Mouse (Mus musculus) myocyte (in vitro differentiated cells): ENCODE results near the gene Trappc10. TPM values are rescaled to one million over a fixed set of nuclear protein-coding genes. Genes with fewer than 3 reads are reported as not detected.

Experiments
- H3K27me3 ChIP-seq: one replicate; pipeline ENCODE4 v1.6.1; 2011; ENCODE audit not compliant: control insufficient read depth, insufficient read depth, insufficient read length
- H3K36me3 ChIP-seq: one replicate; pipeline ENCODE4 v1.6.1; 2011; ENCODE audit not compliant: control insufficient read depth, insufficient read depth
- H3K4me2 ChIP-seq: one replicate; pipeline ENCODE4 v1.6.1; 2011; ENCODE audit warnings: low read depth, control low read depth
- H3K4me3 ChIP-seq: one replicate; pipeline ENCODE4 v1.5.1; 2011; ENCODE audit warnings: mild to moderate bottlenecking, control low read depth, moderate library complexity
- H3K79me2 ChIP-seq: one replicate; pipeline ENCODE4 v1.6.1; 2011; ENCODE audit not compliant: control insufficient read depth, insufficient read depth
- H3ac ChIP-seq: one replicate; pipeline ENCODE4 v1.6.1; 2011; ENCODE audit not compliant: control insufficient read depth, insufficient read length
- CEBPB ChIP-seq: IDR thresholded peaks from 2 replicates; pipeline ENCODE4 v1.6.1; 2011; ENCODE audit warnings: mild to moderate bottlenecking, moderate library complexity; ENCODE audit not compliant: poor library complexity, insufficient read depth, severe bottlenecking
- E2F4 ChIP-seq: IDR thresholded peaks from one replicate; pipeline ENCODE4 v1.6.1; 2011; ENCODE audit warnings: mild to moderate bottlenecking, control low read depth, moderate library complexity; ENCODE audit not compliant: insufficient read depth
- MAX ChIP-seq: IDR thresholded peaks from one replicate; pipeline ENCODE4 v1.6.1; 2011; ENCODE audit warnings: low read depth, mild to moderate bottlenecking, control low read depth
- MYOD1 ChIP-seq, 3 experiments: IDR thresholded peaks; one replicate each; pipeline ENCODE4 v1.6.1; 2011; ENCODE audit warnings: control low read depth in 2 of 3, low read depth in 2 of 3, mild to moderate bottlenecking in 2 of 3, moderate library complexity in 1 of 3; ENCODE audit not compliant: insufficient read length in 2 of 3, control insufficient read depth in 1 of 3
- MYOG ChIP-seq, 3 experiments: IDR thresholded peaks; one replicate each; pipeline ENCODE4 v1.6.1; 2011; ENCODE audit warnings: control low read depth in 2 of 3, low read depth in 2 of 3, mild to moderate bottlenecking in 2 of 3; ENCODE audit not compliant: insufficient read length in 2 of 3, control insufficient read depth in 1 of 3, insufficient read depth in 1 of 3
- POLR2A ChIP-seq: IDR thresholded peaks from one replicate; pipeline ENCODE4 v1.6.1; 2011; ENCODE audit warnings: low read depth, mild to moderate bottlenecking, control low read depth, moderate library complexity; ENCODE audit not compliant: insufficient read length
- POLR2AphosphoS2 ChIP-seq: IDR thresholded peaks from one replicate; pipeline ENCODE4 v1.6.1; 2011; ENCODE audit warnings: low read depth, control low read depth; ENCODE audit not compliant: insufficient read length
- REST ChIP-seq: IDR thresholded peaks from one replicate; pipeline ENCODE4 v1.6.1; 2011; ENCODE audit warnings: mild to moderate bottlenecking, control low read depth, moderate library complexity; ENCODE audit not compliant: insufficient read depth, insufficient read length
- SRF ChIP-seq: IDR thresholded peaks from one replicate; pipeline ENCODE4 v1.6.1; 2011; ENCODE audit warnings: low read depth; ENCODE audit not compliant: control insufficient read depth, insufficient read length
- TCF12 ChIP-seq: IDR thresholded peaks from one replicate; pipeline ENCODE4 v1.6.1; 2011; ENCODE audit warnings: mild to moderate bottlenecking, control low read depth; ENCODE audit not compliant: poor library complexity, insufficient read depth, severe bottlenecking
- TCF3 ChIP-seq: IDR thresholded peaks from one replicate; pipeline ENCODE4 v1.6.1; 2011; ENCODE audit warnings: low read depth, control low read depth; ENCODE audit not compliant: insufficient read length
- USF1 ChIP-seq: IDR thresholded peaks from one replicate; pipeline ENCODE4 v1.6.1; 2011; ENCODE audit warnings: low read depth, mild to moderate bottlenecking, control low read depth, moderate library complexity
- polyA plus RNA-seq: library from polyadenylated mRNA; unstranded; fragments of >200 nt; fragmentation: generic; extraction: Trizol; gene quantifications from one replicate; pipeline ENCODE4 v1.2.1, GENCODE M21; 2012; ENCODE audit warnings: missing spikeins

The Trappc10 gene
- polyA plus RNA-seq, 1 experiment, result 24.6 TPM

GRCm38 (mm10) chr10:78164786-78165185 is 79.7 kb downstream of the Trappc10 start:
- Histone ChIP-seq H3K4me2 (no peak overlapping the region), H3K79me2 (no peaks in the 10 kb centered on the region), H3ac (no peak overlapping the region), H3K4me3 (no peak overlapping the region), H3K27me3 (no peaks in the 10 kb centered on the region), H3K36me3 (peaks cover 13% of the 10 kb centered on the region)
- TF ChIP-seq POLR2A (no peak), E2F4 (no peak), MYOG (IDR thresholded peaks at IDR 0.05; ENCODE audit: control insufficient read depth in 1 of 3, insufficient read depth in 1 of 3, insufficient read length in 2 of 3, low read depth in 2 of 3) (no peak), TCF12 (no peak)

- no peaks in the 10 kb centered on the region for H3K27me3 ChIP-seq
- no peak overlapping the region for H3ac ChIP-seq
- no peak overlapping the region for H3K4me2 ChIP-seq
- no peak overlapping the region for H3K4me3 ChIP-seq
- H3K36me3 ChIP-seq, result peaks cover 13% of the 10 kb centered on the region
- H3K79me2 ChIP-seq, result no peaks in the 10 kb centered on the region
- no peak for TF ChIP-seq TCF12
- TF ChIP-seq REST, result no peak
- TF ChIP-seq MYOG (IDR thresholded peaks at IDR 0.05; ENCODE audit: control insufficient read depth in 1 of 3, insufficient read depth in 1 of 3, insufficient read length in 2 of 3, low read depth in 2 of 3), result no peak
- TF ChIP-seq MAX, result no peak
- TF ChIP-seq POLR2AphosphoS2, result no peak
- TF ChIP-seq E2F4, result no peak
- no peak for TF ChIP-seq TCF3
- TF ChIP-seq POLR2A, result no peak
Measured at GRCm38 (mm10) chr10:78163923-78164322, 80.5 kb downstream of the Trappc10 start.

GRCm38 (mm10) chr10:78163241-78163640 is 81.2 kb downstream of the Trappc10 start:
- peaks cover 13% of the 10 kb centered on the region for H3K36me3 ChIP-seq
- H3ac ChIP-seq, result no peak overlapping the region
- H3K4me3 ChIP-seq, result no peak overlapping the region
- no peaks in the 10 kb centered on the region for H3K27me3 ChIP-seq
- no peak overlapping the region for H3K4me2 ChIP-seq
- no peaks in the 10 kb centered on the region for H3K79me2 ChIP-seq
- no peak for TF ChIP-seq CEBPB
- TF ChIP-seq MAX, result no peak
- TF ChIP-seq SRF, result no peak
- no peak for TF ChIP-seq TCF3
- TF ChIP-seq TCF12, result no peak
- no peak for TF ChIP-seq E2F4
- no peak for TF ChIP-seq MYOG (IDR thresholded peaks at IDR 0.05; ENCODE audit: control insufficient read depth in 1 of 3, insufficient read depth in 1 of 3, insufficient read length in 2 of 3, low read depth in 2 of 3)
- TF ChIP-seq POLR2A, result no peak
- TF ChIP-seq POLR2AphosphoS2, result no peak
- TF ChIP-seq USF1, result no peak
- no peak for TF ChIP-seq REST
- TF ChIP-seq MYOD1 (IDR thresholded peaks at IDR 0.05; ENCODE audit: control insufficient read depth in 1 of 3, insufficient read length in 2 of 3, low read depth in 2 of 3), result no peak

- Histone ChIP-seq H3K36me3 (peaks cover 13% of the 10 kb centered on the region), H3K4me2 (no peak overlapping the region), H3K79me2 (no peaks in the 10 kb centered on the region), H3K4me3 (no peak overlapping the region), H3ac (no peak overlapping the region), H3K27me3 (no peaks in the 10 kb centered on the region)
- TF ChIP-seq TCF12, result no peak
Measured at GRCm38 (mm10) chr10:78162646-78163045, 81.8 kb downstream of the Trappc10 start.

GRCm38 (mm10) chr10:78161096-78161495 is 83.3 kb downstream of the Trappc10 start:
- peaks cover 4% of the 10 kb centered on the region for H3K36me3 ChIP-seq
- no peak overlapping the region for H3ac ChIP-seq
- no peak overlapping the region for H3K4me3 ChIP-seq
- H3K79me2 ChIP-seq, result no peaks in the 10 kb centered on the region
- H3K27me3 ChIP-seq, result no peaks in the 10 kb centered on the region
- no peak for TF ChIP-seq MYOD1 (IDR thresholded peaks at IDR 0.05; ENCODE audit: control insufficient read depth in 1 of 3, insufficient read length in 2 of 3, low read depth in 2 of 3)
- TF ChIP-seq POLR2AphosphoS2, result no peak
- no peak for TF ChIP-seq POLR2A
- TF ChIP-seq TCF12, result no peak
- TF ChIP-seq CEBPB, result no peak
- TF ChIP-seq TCF3, result no peak
- no peak for TF ChIP-seq MYOG (IDR thresholded peaks at IDR 0.05; ENCODE audit: control insufficient read depth in 1 of 3, insufficient read depth in 1 of 3, insufficient read length in 2 of 3, low read depth in 2 of 3)
- no peak for TF ChIP-seq REST
- TF ChIP-seq E2F4, result no peak
- TF ChIP-seq SRF, result no peak
- TF ChIP-seq USF1, result no peak
- H3K4me2 ChIP-seq, result no peak overlapping the region
